Mouse (Mus musculus) v-Abl transformed pro-B cells (cell line): ENCODE data around the gene Pde6d.
"Not testable (repeated sequence)": the region's sequence is repeated elsewhere in the genome, so short reads cannot be mapped to it uniquely, and the experiment has no call there.

Experiments used
- in situ Hi-C, 2 experiments: fragments of 400-800 bp; cut with MboI; formaldehyde crosslinking; loops; one replicate each; pipeline ENCODE4 v1.15.1; 2025; ENCODE audit not compliant: unreplicated experiment in 2 of 2

Gene Pde6d

GRCm38 (mm10) chr1:86528571-86529180 is 53.8 kb downstream of the Pde6d start:
- in situ Hi-C loops = no loop called here

- in situ Hi-C loops = no loop called here
Measured at GRCm38 (mm10) chr1:86527599-86528486, 54.6 kb downstream of the Pde6d start.

- in situ Hi-C loops = no loop called here
Measured at GRCm38 (mm10) chr1:86526789-86527598, 55.4 kb downstream of the Pde6d start.

GRCm38 (mm10) chr1:86526116-86526788 is 56.2 kb downstream of the Pde6d start, which contains the start of gene Ptma:
Gene Ptma (plus strand): TSS chr1:86526726.
- in situ Hi-C loops = no loop called here

- in situ Hi-C loops = no loop called here
Measured at GRCm38 (mm10) chr1:86525499-86526115, 56.8 kb downstream of the Pde6d start.

GRCm38 (mm10) chr1:86524619-86525498 is 57.6 kb downstream of the Pde6d start:
- in situ Hi-C loops = no loop called here

GRCm38 (mm10) chr1:86523776-86524618 is 58.4 kb downstream of the Pde6d start:
- in situ Hi-C loops = no loop called here

GRCm38 (mm10) chr1:86522286-86522871 is 60.0 kb downstream of the Pde6d start:
- in situ Hi-C loops = no loop called here

- in situ Hi-C loops = no loop called here
Measured at GRCm38 (mm10) chr1:86520361-86520760, 62.1 kb downstream of the Pde6d start.

GRCm38 (mm10) chr1:86517076-86517475 is 65.4 kb downstream of the Pde6d start:
- in situ Hi-C loops = no loop called here

- in situ Hi-C loops = no loop called here
Measured at GRCm38 (mm10) chr1:86515715-86516410, 66.6 kb downstream of the Pde6d start.

- in situ Hi-C loops = not testable (repeated sequence)
Measured at GRCm38 (mm10) chr1:86513031-86513430, 69.4 kb downstream of the Pde6d start.

- in situ Hi-C loops = no loop called here
Measured at GRCm38 (mm10) chr1:86512154-86512720, 70.2 kb downstream of the Pde6d start.

- in situ Hi-C loops = no loop called here
Measured at GRCm38 (mm10) chr1:86510676-86511441, 71.6 kb downstream of the Pde6d start.

- in situ Hi-C loops = no loop called here
Measured at GRCm38 (mm10) chr1:86510266-86510665, 72.2 kb downstream of the Pde6d start.

- in situ Hi-C loops = no loop called here
Measured at GRCm38 (mm10) chr1:86509410-86509809, 73.0 kb downstream of the Pde6d start.
